Mouse (Mus musculus): ENCODE results near the gene Llgl2. TPM values are rescaled to one million over a fixed set of nuclear protein-coding genes. Genes with fewer than 3 reads are reported as not detected.

Llgl2 gene
- polyA plus RNA-seq, 1 experiment from 2014 or later: 0.68 TPM

DNA sequence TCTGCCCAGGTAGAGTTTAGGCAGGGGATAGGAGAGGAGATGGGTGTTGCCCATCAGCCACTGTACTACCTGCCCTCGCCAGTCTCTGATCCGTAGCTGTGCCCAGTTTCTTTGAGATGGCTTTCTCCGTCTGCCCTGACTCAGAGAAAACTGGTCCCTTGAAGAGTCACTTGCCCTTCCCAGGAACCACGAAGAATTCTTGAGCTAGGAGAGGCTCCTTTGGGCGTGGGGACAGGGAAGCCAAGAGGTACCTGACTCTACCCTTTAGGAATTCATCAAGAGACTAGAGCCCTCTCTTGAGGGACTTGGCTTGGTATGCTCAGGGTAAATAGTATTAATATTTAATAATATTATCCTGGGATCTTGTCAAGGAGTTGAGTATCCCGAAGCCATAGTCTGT, 3.8 kb downstream of the Llgl2 start:
- H3K27ac ChIP-seq: no peak overlapping the region
- peaks cover 2% of the 10 kb centered on the region for H3K36me3 ChIP-seq (ENCODE audit: poor library complexity, severe bottlenecking)
- no peaks in the 10 kb centered on the region for H3K9me3 ChIP-seq (replicated peaks)
- peaks cover 90% of the 10 kb centered on the region for H3K27me3 ChIP-seq
- no peak overlapping the region for H3K4me3 ChIP-seq
- H3K4me1 ChIP-seq: peaks cover 14% of the 10 kb centered on the region
- no peak for ATAC-seq
- no peak overlapping the region for H3K9ac ChIP-seq
- no peak overlapping the region for H3K4me2 ChIP-seq
- WGBS: 81% methylated on average over 6 of the region's 6 CpGs

GRCm38 (mm10) chr11:115829036-115829435, 5.2 kb downstream of the Llgl2 start:
- Histone ChIP-seq H3K27ac (no peak overlapping the region), H3K4me2 (no peak overlapping the region), H3K9ac (no peak overlapping the region), H3K4me1 (peaks cover 6% of the 10 kb centered on the region), H3K9me3 (replicated peaks) (no peaks in the 10 kb centered on the region), H3K4me3 (no peak overlapping the region), H3K36me3 (ENCODE audit: poor library complexity, severe bottlenecking) (no peaks in the 10 kb centered on the region), H3K27me3 (peaks cover 85% of the 10 kb centered on the region)
- ATAC-seq: no peak
- 72% methylated on average over 4 of the region's 4 CpGs for WGBS

- Histone ChIP-seq H3K4me3 (no peak overlapping the region), H3K9ac (no peak overlapping the region; the same call in 1 of the 2 replicates), H3K4me2 (no peak overlapping the region), H3K27ac (no peak overlapping the region), H3K4me1 (peaks cover 12% of the 10 kb centered on the region; the same call in 1 of the 2 replicates), H3K9me3 (replicated peaks) (no peaks in the 10 kb centered on the region), H3K27me3 (peaks cover 68% of the 10 kb centered on the region), H3K36me3 (ENCODE audit: poor library complexity, severe bottlenecking) (no peaks in the 10 kb centered on the region)
- no peak for ATAC-seq
- WGBS: 26% methylated on average over 25 of the region's 25 CpGs
Measured at GRCm38 (mm10) chr11:115830550-115831325, 6.9 kb downstream of the Llgl2 start.

- no peaks in the 10 kb centered on the region for H3K9me3 ChIP-seq (replicated peaks)
- peaks cover 12% of the 10 kb centered on the region; the same call in 1 of the 2 replicates for H3K4me1 ChIP-seq
- WGBS: 39% methylated on average over 3 of the region's 3 CpGs
- H3K4me2 ChIP-seq: no peak overlapping the region
- H3K4me3 ChIP-seq: no peak overlapping the region
- ATAC-seq: no peak
- H3K27ac ChIP-seq: no peak overlapping the region
- peaks cover 60% of the 10 kb centered on the region for H3K27me3 ChIP-seq
- H3K9ac ChIP-seq: no peak overlapping the region
- no peaks in the 10 kb centered on the region for H3K36me3 ChIP-seq (ENCODE audit: poor library complexity, severe bottlenecking)
Measured at GRCm38 (mm10) chr11:115831518-115831917, 7.7 kb downstream of the Llgl2 start.

GRCm38 (mm10) chr11:115832064-115832463, 8.2 kb downstream of the Llgl2 start:
- no peak for ATAC-seq
- H3K27ac ChIP-seq: no peak overlapping the region
- WGBS: 69% methylated on average over 6 of the region's 6 CpGs
- no peak overlapping the region for H3K4me3 ChIP-seq
- H3K4me1 ChIP-seq: peaks cover 12% of the 10 kb centered on the region; the same call in 1 of the 2 replicates
- peaks cover 55% of the 10 kb centered on the region for H3K27me3 ChIP-seq
- no peaks in the 10 kb centered on the region for H3K36me3 ChIP-seq (ENCODE audit: poor library complexity, severe bottlenecking)
- H3K9ac ChIP-seq: no peak overlapping the region
- H3K4me2 ChIP-seq: no peak overlapping the region
- H3K9me3 ChIP-seq (replicated peaks): no peaks in the 10 kb centered on the region

- Histone ChIP-seq H3K4me2 (no peak overlapping the region), H3K4me1 (peaks cover 12% of the 10 kb centered on the region; the same call in 1 of the 2 replicates), H3K9ac (no peak overlapping the region), H3K36me3 (ENCODE audit: poor library complexity, severe bottlenecking) (no peaks in the 10 kb centered on the region), H3K27me3 (peaks cover 50% of the 10 kb centered on the region), H3K27ac (no peak overlapping the region), H3K9me3 (replicated peaks) (no peaks in the 10 kb centered on the region), H3K4me3 (no peak overlapping the region)
- 19% methylated on average over 8 of the region's 8 CpGs for WGBS
- ATAC-seq: no peak
Measured at GRCm38 (mm10) chr11:115832523-115832922, 8.7 kb downstream of the Llgl2 start.

DNA sequence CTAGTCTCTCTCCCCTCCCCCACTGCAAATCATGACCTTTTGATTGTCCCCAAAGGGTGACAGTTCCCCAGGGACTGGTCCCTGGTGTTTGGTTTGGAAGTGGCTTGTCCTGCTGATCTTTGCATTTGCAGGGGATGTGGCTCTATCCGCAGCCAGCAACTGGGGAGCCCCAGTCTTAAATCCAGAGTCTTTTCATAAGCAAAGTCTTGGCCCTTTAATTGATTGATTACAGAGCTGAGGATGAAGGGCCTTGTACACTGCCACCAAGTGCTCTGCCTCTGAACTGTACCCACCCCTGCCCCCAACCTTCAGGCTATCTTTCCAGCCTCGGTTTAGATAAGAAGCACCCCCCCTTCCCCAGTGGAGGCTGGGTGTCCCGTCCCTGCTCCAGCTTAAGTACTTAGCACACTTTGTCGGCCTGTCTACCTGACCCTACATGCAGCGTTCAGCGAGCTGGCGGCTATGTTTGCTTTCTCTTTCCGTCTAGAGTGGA, 9.2 kb downstream of the Llgl2 start:
- H3K9me3 ChIP-seq (replicated peaks): no peaks in the 10 kb centered on the region
- H3K27ac ChIP-seq: no peak overlapping the region
- no peak overlapping the region for H3K4me3 ChIP-seq
- peaks cover 12% of the 10 kb centered on the region; the same call in 1 of the 2 replicates for H3K4me1 ChIP-seq
- H3K36me3 ChIP-seq (ENCODE audit: poor library complexity, severe bottlenecking): no peaks in the 10 kb centered on the region
- WGBS: 29% methylated on average over 8 of the region's 8 CpGs
- no peak overlapping the region for H3K4me2 ChIP-seq
- peaks cover 46% of the 10 kb centered on the region for H3K27me3 ChIP-seq
- no peak for ATAC-seq
- no peak overlapping the region for H3K9ac ChIP-seq

- Histone ChIP-seq H3K9me3 (replicated peaks) (no peaks in the 10 kb centered on the region), H3K27me3 (peaks cover 38% of the 10 kb centered on the region), H3K36me3 (ENCODE audit: poor library complexity, severe bottlenecking) (no peaks in the 10 kb centered on the region), H3K4me2 (no peak overlapping the region), H3K4me3 (no peak overlapping the region), H3K9ac (no peak overlapping the region), H3K27ac (no peak overlapping the region), H3K4me1 (peaks cover 12% of the 10 kb centered on the region; the same call in 1 of the 2 replicates)
- ATAC-seq: no peak
- WGBS: 50% methylated on average over 6 of the region's 6 CpGs
Measured at GRCm38 (mm10) chr11:115834033-115834432, 10.2 kb downstream of the Llgl2 start.

DNA sequence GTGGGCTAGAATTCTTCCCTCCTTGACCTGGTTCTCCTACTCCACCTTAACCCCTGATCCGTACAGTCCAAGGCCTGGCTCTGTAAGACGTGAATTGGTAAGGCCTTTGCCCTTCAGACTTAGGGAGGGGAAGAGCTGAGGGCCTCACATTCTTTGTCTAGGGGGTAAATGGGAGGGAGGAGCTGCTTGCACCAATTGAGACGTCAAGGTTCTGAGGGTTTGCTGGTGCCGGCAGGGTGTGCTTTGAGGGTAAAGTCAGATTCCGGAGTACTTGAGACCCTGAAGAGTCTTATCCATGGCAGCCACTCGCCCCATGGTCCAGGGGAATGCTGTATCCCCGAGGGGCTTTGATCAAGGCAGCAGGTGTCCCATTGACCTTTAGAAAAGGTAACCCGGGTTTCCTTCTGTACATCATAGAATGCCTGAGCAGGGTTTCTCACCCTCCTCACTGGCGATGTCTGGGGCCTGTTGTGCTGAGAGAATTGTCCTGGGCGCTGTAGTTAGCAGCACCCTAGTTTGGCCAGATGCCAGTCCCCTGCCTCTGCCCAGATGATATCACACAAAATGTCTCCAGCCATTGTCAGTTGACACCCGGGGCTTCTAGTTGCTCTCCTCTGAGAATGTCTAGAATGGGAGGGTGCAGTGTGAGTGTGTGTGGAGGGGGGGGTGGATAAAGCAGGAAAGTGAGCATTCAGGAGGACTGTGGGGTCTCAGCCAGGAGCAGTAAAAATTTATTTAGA, 13.0 kb downstream of the Llgl2 start:
- Histone ChIP-seq H3K4me1 (peaks cover 12% of the 10 kb centered on the region; the same call in 1 of the 2 replicates), H3K9me3 (replicated peaks) (no peaks in the 10 kb centered on the region), H3K27ac (no peak overlapping the region), H3K27me3 (peaks cover 12% of the 10 kb centered on the region), H3K4me2 (no peak overlapping the region), H3K9ac (no peak overlapping the region), H3K36me3 (ENCODE audit: poor library complexity, severe bottlenecking) (no peaks in the 10 kb centered on the region), H3K4me3 (no peak overlapping the region)
- ATAC-seq: no peak
- WGBS: 35% methylated on average over 11 of the region's 11 CpGs

DNA sequence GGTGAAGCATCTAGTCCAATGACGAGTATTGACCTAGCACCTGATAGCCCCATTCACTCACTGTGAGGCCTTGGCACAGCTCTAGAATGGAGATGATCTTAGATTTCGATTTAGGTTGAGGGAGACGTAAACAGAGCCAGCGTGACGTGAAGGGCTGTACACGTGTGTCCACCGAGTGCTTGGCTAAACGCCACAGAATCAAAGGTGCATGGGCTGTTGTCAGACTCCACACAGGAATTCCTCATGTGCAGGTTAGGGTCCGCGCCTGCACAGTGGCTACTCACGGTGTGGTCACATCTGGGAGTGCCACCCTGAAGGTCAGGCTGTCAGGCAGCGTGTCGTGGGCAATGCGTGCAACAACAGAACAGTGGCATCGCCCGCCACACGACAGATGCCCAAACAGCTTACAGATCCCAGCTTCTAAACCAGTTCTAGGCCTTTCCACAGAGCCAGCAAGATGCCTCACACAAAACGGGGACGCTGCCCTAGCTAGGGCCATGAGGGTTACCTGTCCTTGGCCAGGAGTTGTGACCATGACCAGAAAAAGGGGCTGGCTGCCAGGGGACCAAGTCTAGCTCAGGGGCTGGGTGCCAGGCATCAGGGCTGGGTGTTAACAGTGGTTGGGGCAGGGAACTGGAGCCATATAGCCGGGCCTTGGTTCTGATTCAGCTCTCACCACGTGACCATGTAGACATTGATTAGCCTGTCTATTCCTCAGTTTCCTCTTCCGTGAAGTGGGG, 13.9 kb downstream of the Llgl2 start:
- H3K27ac ChIP-seq: no peak overlapping the region
- WGBS: 93% methylated on average over 22 of the region's 22 CpGs

GRCm38 (mm10) chr11:115838895-115839311, 15.1 kb downstream of the Llgl2 start:
- peaks cover 12% of the 10 kb centered on the region; the same call in 1 of the 2 replicates for H3K4me1 ChIP-seq
- no peak for ATAC-seq
- H3K9ac ChIP-seq: no peak overlapping the region
- H3K4me2 ChIP-seq: no peak overlapping the region
- H3K9me3 ChIP-seq (replicated peaks): no peaks in the 10 kb centered on the region
- WGBS: 46% methylated on average over 4 of the region's 4 CpGs
- H3K27ac ChIP-seq: no peak overlapping the region
- no peaks in the 10 kb centered on the region for H3K36me3 ChIP-seq (ENCODE audit: poor library complexity, severe bottlenecking)
- no peak overlapping the region for H3K4me3 ChIP-seq
- no peaks in the 10 kb centered on the region for H3K27me3 ChIP-seq

More for the DNA sequence above, 13.9 kb downstream of the Llgl2 start:
- 0 out of 2 replicates have a peak, but pooled peaks cover 5% of the 10 kb centered on the region for H3K27me3 ChIP-seq
- H3K4me3 ChIP-seq: no peak overlapping the region
- H3K36me3 ChIP-seq (ENCODE audit: poor library complexity, severe bottlenecking): no peaks in the 10 kb centered on the region
- H3K9ac ChIP-seq: no peak overlapping the region
- peaks cover 12% of the 10 kb centered on the region; the same call in 1 of the 2 replicates for H3K4me1 ChIP-seq
- H3K4me2 ChIP-seq: no peak overlapping the region
- H3K9me3 ChIP-seq (replicated peaks): no peaks in the 10 kb centered on the region
- no peak for ATAC-seq
